Mouse (Mus musculus): ENCODE measurements around the gene Gm10720.
"Not testable (repeated sequence)": the region's sequence is repeated elsewhere in the genome, so short reads cannot be mapped to it uniquely, and the experiment has no call there.

Gm10720 gene

GRCm38 (mm10) chr9:3026136-3026535 is 10.7 kb downstream of the Gm10720 start:
- DNase-seq = not testable (repeated sequence)

- not testable (repeated sequence) for DNase-seq
Measured at GRCm38 (mm10) chr9:3026741-3027140, 11.3 kb downstream of the Gm10720 start.

- not testable (repeated sequence) for DNase-seq
Measured at GRCm38 (mm10) chr9:3027200-3027599, 11.7 kb downstream of the Gm10720 start.

- not testable (repeated sequence) for DNase-seq
Measured at GRCm38 (mm10) chr9:3029276-3030000, 14.0 kb downstream of the Gm10720 start.

GRCm38 (mm10) chr9:3030677-3031318 is 15.3 kb downstream of the Gm10720 start:
- DNase-seq = not testable (repeated sequence)

GRCm38 (mm10) chr9:3034299-3034698 is 18.8 kb downstream of the Gm10720 start, which contains the start of gene Gm17535:
Gm17535 (plus strand) TSS chr9:3034599.
- DNase-seq = not testable (repeated sequence)

- DNase-seq = not testable (repeated sequence)
Measured at GRCm38 (mm10) chr9:3036577-3036976, 21.1 kb downstream of the Gm10720 start, which contains the start of gene Gm10715. Gm10715 (plus strand) TSS chr9:3036877.

GRCm38 (mm10) chr9:3038161-3038560 is 22.7 kb downstream of the Gm10720 start:
- DNase-seq = not testable (repeated sequence)

Data from kidney, adult 11 months (tissue).